Mouse (Mus musculus): ENCODE measurements around the gene Epb41l4b.

DNA sequence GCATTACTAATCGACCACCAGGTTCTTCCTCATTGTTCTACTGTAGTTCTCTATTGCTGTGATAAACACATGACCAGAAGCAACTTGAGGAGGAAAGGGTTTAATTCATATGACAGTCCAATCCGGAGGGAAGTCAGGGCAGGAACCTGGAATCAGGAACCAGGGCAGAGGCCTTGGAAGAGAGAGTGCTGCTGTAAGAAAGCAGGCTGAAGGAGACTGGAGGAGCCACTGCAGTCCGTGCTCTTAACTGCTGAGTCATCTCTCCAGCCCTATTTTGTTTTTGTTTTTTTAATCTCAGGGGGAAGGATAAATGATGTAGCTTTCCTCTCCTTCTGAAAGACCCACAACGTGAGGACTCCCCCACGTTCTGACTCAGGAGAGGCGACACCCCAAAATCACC is 190.0 kb downstream of the Epb41l4b start:
- TF ChIP-seq CEBPB (IDR thresholded peaks at IDR 0.05; ENCODE audit: low read depth) (no peak), CTCF (IDR thresholded peaks at IDR 0.05; ENCODE audit: control insufficient read depth, insufficient read depth, insufficient read length) (no peak), USF1 (IDR thresholded peaks at IDR 0.05; ENCODE audit: low read depth) (no peak), MYOD1 (IDR thresholded peaks at IDR 0.05; ENCODE audit: control insufficient read depth, insufficient read length, low read depth) (no peak), MAX (IDR thresholded peaks at IDR 0.05) (no peak), FOSL1 (IDR thresholded peaks at IDR 0.05; ENCODE audit: insufficient read depth, low read length, poor library complexity, severe bottlenecking) (no peak), MYOG (IDR thresholded peaks at IDR 0.05; ENCODE audit: control insufficient read depth, extremely low read depth, insufficient read length) (no peak)
